Mouse (Mus musculus) liver, adult 2 months (tissue): ENCODE results near the gene Vps37c. TPM values are rescaled to one million over a fixed set of nuclear protein-coding genes. Genes with fewer than 3 reads are reported as not detected.

ENCODE experiments used
- DNase-seq: peaks from one replicate; pipeline ENCODE4 v3.0.0-alpha.2; 2011; ENCODE audit warnings: low read depth, low spot score; ENCODE audit errors: extremely low read depth
- H3K27ac ChIP-seq: fragments of 200-500 bp; replicated peaks from 2 replicates; pipeline ENCODE4 v1.5.1; 2012; ENCODE audit warnings: low read depth, mild to moderate bottlenecking, control low read depth, inconsistent platforms, low read length; ENCODE audit not compliant: insufficient read depth
- H3K27me3 ChIP-seq: fragments of 200-500 bp; 2 replicates; pipeline ENCODE4 v1.6.1; 2012; ENCODE audit warnings: mild to moderate bottlenecking, moderate library complexity, low read length, inconsistent platforms; ENCODE audit not compliant: control insufficient read depth, insufficient read depth
- H3K36me3 ChIP-seq: fragments of 200-500 bp; 2 replicates; pipeline ENCODE4 v1.6.1; 2012; ENCODE audit warnings: low read length, inconsistent platforms; ENCODE audit not compliant: control insufficient read depth, insufficient read depth
- H3K4me1 ChIP-seq: fragments of 200-500 bp; 2 replicates; pipeline ENCODE4 v1.6.1; 2011; ENCODE audit warnings: low read length; ENCODE audit not compliant: control insufficient read depth, insufficient read depth
- H3K4me3 ChIP-seq: fragments of 200-500 bp; 2 replicates; pipeline ENCODE4 v1.5.1; 2011; ENCODE audit warnings: low read depth, mild to moderate bottlenecking, control low read depth, low read length, moderate library complexity; ENCODE audit not compliant: insufficient read depth
- H3K79me2 ChIP-seq: fragments of 200-500 bp; 2 replicates; pipeline ENCODE4 v1.6.1; 2012; ENCODE audit warnings: inconsistent platforms, mild to moderate bottlenecking, low read length, moderate library complexity; ENCODE audit not compliant: control insufficient read depth, insufficient read depth
- H3K9ac ChIP-seq: fragments of 200-500 bp; 2 replicates; pipeline ENCODE4 v1.6.1; 2012; ENCODE audit warnings: low read depth, mild to moderate bottlenecking, control low read depth, inconsistent platforms, low read length
- CTCF ChIP-seq: fragments of 200-500 bp; IDR thresholded peaks from 2 replicates; pipeline ENCODE4 v1.5.1; 2011; ENCODE audit warnings: low read depth, low read length, control low read depth
- POLR2A ChIP-seq: fragments of 200-500 bp; IDR thresholded peaks from 2 replicates; pipeline ENCODE4 v1.6.1; 2011; ENCODE audit warnings: low read length, control low read depth; ENCODE audit not compliant: insufficient read depth; ENCODE audit errors: extremely low read depth
- WGBS: fragments of 180-500 bp; shearing (Covaris S2); methylation state at CpG from one replicate; pipeline ENCODE4 v1.1.7; 2018; 5-methylcytosine and 5-hydroxymethylcytosine counted together
- polyA plus RNA-seq: library from polyadenylated mRNA; depleted of rRNA; stranded (reverse); fragments of >200 nt; gene quantifications from 2 replicates; pipeline ENCODE4 v1.2.3, GENCODE M21; 2012
- total RNA-seq: library from RNA; depleted of rRNA; stranded (reverse); fragments of >200 nt; gene quantifications from 2 replicates; pipeline ENCODE4 v1.2.3, GENCODE M21; 2014

Gene Vps37c
- total and polyA plus RNA-seq, 2 experiments: 2.9 to 18.1 TPM

- H3K4me1 ChIP-seq: peaks cover 25% of the 10 kb centered on the region
- TF ChIP-seq CTCF: no peak
- no peak for TF ChIP-seq POLR2A
- peaks cover 20% of the 10 kb centered on the region; the same call in 1 of the 2 replicates for H3K36me3 ChIP-seq
- H3K79me2 ChIP-seq: no peaks in the 10 kb centered on the region
- H3K27ac ChIP-seq: peak overlapping the region; percentile 95
- DNase-seq: no peak
- no peak overlapping the region for H3K9ac ChIP-seq
- WGBS: 73% methylated on average over 3 of the region's 3 CpGs
- H3K4me3 ChIP-seq: no peak overlapping the region
- H3K27me3 ChIP-seq: no peaks in the 10 kb centered on the region
Observed at GRCm38 (mm10) chr19:10656058-10656457, 32.5 kb upstream of the Vps37c start.

GRCm38 (mm10) chr19:10657742-10658141 lies 30.8 kb upstream of the Vps37c start:
- peak overlapping the region; percentile 95 for H3K27ac ChIP-seq
- peak overlapping the region; percentile 66 for H3K9ac ChIP-seq
- H3K4me1 ChIP-seq: peaks cover 28% of the 10 kb centered on the region

GRCm38 (mm10) chr19:10658406-10658805 lies 30.1 kb upstream of the Vps37c start:
- peaks cover 28% of the 10 kb centered on the region for H3K4me1 ChIP-seq
- peaks cover 19% of the 10 kb centered on the region; the same call in 1 of the 2 replicates for H3K36me3 ChIP-seq
- TF ChIP-seq CTCF (no peak), POLR2A (no peak)
- H3K79me2 ChIP-seq: no peaks in the 10 kb centered on the region
- 20% methylated on average over 2 of the region's 2 CpGs for WGBS
- no peaks in the 10 kb centered on the region for H3K27me3 ChIP-seq
- no peak overlapping the region for H3K4me3 ChIP-seq
- peak overlapping the region; percentile 66; the same call in 1 of the 2 replicates for H3K9ac ChIP-seq
- peak; percentile 96 for DNase-seq
- peak overlapping the region; percentile 91 for H3K27ac ChIP-seq

More at GRCm38 (mm10) chr19:10657742-10658141, 30.8 kb upstream of the Vps37c start:
- Histone ChIP-seq H3K27me3 (no peaks in the 10 kb centered on the region), H3K4me3 (no peak overlapping the region), H3K36me3 (peaks cover 19% of the 10 kb centered on the region; the same call in 1 of the 2 replicates), H3K79me2 (no peaks in the 10 kb centered on the region)
- 26% methylated on average over 5 of the region's 5 CpGs for WGBS
- peak; percentile 97 for DNase-seq
- TF ChIP-seq CTCF: no peak
- no peak for TF ChIP-seq POLR2A

GRCm38 (mm10) chr19:10661373-10661772 lies 27.2 kb upstream of the Vps37c start:
- H3K27ac ChIP-seq: no peak overlapping the region
- H3K27me3 ChIP-seq: no peaks in the 10 kb centered on the region
- H3K4me3 ChIP-seq: no peak overlapping the region
- H3K36me3 ChIP-seq: peaks cover 9% of the 10 kb centered on the region; the same call in 1 of the 2 replicates
- H3K9ac ChIP-seq: no peak overlapping the region
- H3K4me1 ChIP-seq: peaks cover 27% of the 10 kb centered on the region
- 85% methylated on average over 5 of the region's 5 CpGs for WGBS
- no peak for DNase-seq
- no peak for TF ChIP-seq CTCF
- H3K79me2 ChIP-seq: no peaks in the 10 kb centered on the region

GRCm38 (mm10) chr19:10661919-10662318 lies 26.6 kb upstream of the Vps37c start:
- DNase-seq: no peak
- 96% methylated on average over 2 of the region's 2 CpGs for WGBS
- H3K36me3 ChIP-seq: peaks cover 9% of the 10 kb centered on the region; the same call in 1 of the 2 replicates
- H3K4me1 ChIP-seq: peaks cover 23% of the 10 kb centered on the region
- no peak overlapping the region for H3K9ac ChIP-seq
- H3K79me2 ChIP-seq: no peaks in the 10 kb centered on the region
- H3K27me3 ChIP-seq: no peaks in the 10 kb centered on the region
- TF ChIP-seq POLR2A: no peak
- no peak for TF ChIP-seq CTCF
- no peak overlapping the region for H3K4me3 ChIP-seq
- no peak overlapping the region for H3K27ac ChIP-seq

GRCm38 (mm10) chr19:10662665-10663064 lies 25.9 kb upstream of the Vps37c start:
- 42% methylated on average over 3 of the region's 3 CpGs for WGBS
- H3K36me3 ChIP-seq: peaks cover 9% of the 10 kb centered on the region; the same call in 1 of the 2 replicates
- TF ChIP-seq CTCF (no peak), POLR2A (no peak)
- H3K4me1 ChIP-seq: peaks cover 17% of the 10 kb centered on the region
- no peak overlapping the region for H3K4me3 ChIP-seq
- H3K79me2 ChIP-seq: no peaks in the 10 kb centered on the region
- no peak overlapping the region for H3K9ac ChIP-seq
- H3K27me3 ChIP-seq: no peaks in the 10 kb centered on the region
- DNase-seq: peak; percentile 58
- H3K27ac ChIP-seq: no peak overlapping the region
